Mouse (Mus musculus): ENCODE results near the gene Kif2a.

- peak; percentile 76; the same call in 1 of the 2 replicates for TF ChIP-seq POLR2A (IDR thresholded peaks at IDR 0.05; ENCODE audit: borderline replicate concordance, insufficient read depth, low read length)
- TF ChIP-seq CTCF (IDR thresholded peaks at IDR 0.05; ENCODE audit: borderline replicate concordance, insufficient read depth, low read depth, low read length), result no peak
These were observed 85.4 kb downstream of the Kif2a start, which contains the start of gene Ipo11 for GRCm38 (mm10) chr13:106936256-106937137.

Measured in cerebellum, adult 2 months (tissue).